Mouse (Mus musculus) embryonic facial prominence, embryonic 11.5 days (tissue): ENCODE data around the gene Papln. TPM values are rescaled to one million over a fixed set of nuclear protein-coding genes. Genes with fewer than 3 reads are reported as not detected.

ENCODE experiments used
- ATAC-seq: fragments of 200-750 bp; cut with Nextera tagmentation; replicated peaks from 2 replicates; pipeline ENCODE4 v1.8.0; 2017; ENCODE audit warnings: low read depth; ENCODE audit not compliant: insufficient number of reproducible peaks, low FRiP score, low TSS enrichment
- DNase-seq: peaks from one replicate; pipeline ENCODE4 v3.0.0-alpha.2; 2015; ENCODE audit warnings: low spot score
- H3K27ac ChIP-seq: fragments of 300-500 bp; sonication (generic); replicated peaks from 2 replicates; pipeline ENCODE4 v1.5.1; 2014; ENCODE audit warnings: mild to moderate bottlenecking, low read depth, low read length, control low read depth
- H3K27me3 ChIP-seq: fragments of 300-500 bp; sonication (generic); 2 replicates; pipeline ENCODE4 v1.6.1; 2014; ENCODE audit warnings: mild to moderate bottlenecking, low read length, moderate library complexity, mixed read lengths; ENCODE audit not compliant: control insufficient read depth, insufficient read depth
- H3K36me3 ChIP-seq: fragments of 300-500 bp; sonication (generic); replicated peaks from 2 replicates; pipeline ENCODE4 v1.6.1; 2014; ENCODE audit warnings: low read depth, mild to moderate bottlenecking, low read length, moderate library complexity, mixed read lengths; ENCODE audit not compliant: control insufficient read depth, insufficient read depth
- H3K4me1 ChIP-seq: fragments of 300-500 bp; sonication (generic); 2 replicates; pipeline ENCODE4 v1.6.1; 2014; ENCODE audit warnings: low read length, mixed read lengths; ENCODE audit not compliant: control insufficient read depth, insufficient read depth
- H3K4me2 ChIP-seq: fragments of 300-500 bp; sonication (generic); 2 replicates; pipeline ENCODE4 v1.6.1; 2014; ENCODE audit warnings: low read depth, mild to moderate bottlenecking, control low read depth, low read length, moderate library complexity
- H3K4me3 ChIP-seq: fragments of 300-500 bp; sonication (generic); 2 replicates; pipeline ENCODE4 v1.5.1; 2014; ENCODE audit warnings: low read depth, low read length, control low read depth
- H3K9ac ChIP-seq: fragments of 300-500 bp; sonication (generic); replicated peaks from 2 replicates; pipeline ENCODE4 v1.6.1; 2014; ENCODE audit warnings: mild to moderate bottlenecking, control low read depth, low read length
- H3K9me3 ChIP-seq: fragments of 300-500 bp; sonication (generic); replicated peaks from 2 replicates; pipeline ENCODE4 v1.6.1; 2016; ENCODE audit warnings: mild to moderate bottlenecking, low read length, inconsistent platforms, mixed read lengths; ENCODE audit not compliant: control insufficient read depth
- WGBS: fragments of 180-500 bp; shearing (Covaris S2); extraction: QIAGEN DNeasy Blood & Tissue Kit; methylation state at CpG from one replicate; pipeline ENCODE4 v1.1.7; 2014; 5-methylcytosine and 5-hydroxymethylcytosine counted together
- polyA plus RNA-seq: library from polyadenylated mRNA; unstranded; fragments of >200 nt; fragmentation: Nextera tagmentation; extraction: Ambion mirVana; gene quantifications from 2 replicates; pipeline ENCODE4 v1.2.1, GENCODE M21; 2014

Papln gene
- polyA plus RNA-seq, 1 experiment from 2014 or later, result not detected

GRCm38 (mm10) chr12:83752495-83752894 lies 10.9 kb upstream of the Papln start:
- Histone ChIP-seq H3K27me3 (no peaks in the 10 kb centered on the region), H3K36me3 (no peaks in the 10 kb centered on the region), H3K4me3 (no peak overlapping the region), H3K27ac (no peak overlapping the region), H3K4me2 (no peak overlapping the region), H3K4me1 (no peaks in the 10 kb centered on the region), H3K9me3 (no peaks in the 10 kb centered on the region), H3K9ac (no peak overlapping the region)
- no peak for ATAC-seq
- 27% methylated on average over 2 of the region's 2 CpGs for WGBS
- DNase-seq, result no peak

GRCm38 (mm10) chr12:83758735-83759134 lies 4.7 kb upstream of the Papln start:
- no peak for ATAC-seq
- no peaks in the 10 kb centered on the region for H3K9me3 ChIP-seq
- H3K36me3 ChIP-seq, result no peaks in the 10 kb centered on the region
- no peak overlapping the region for H3K9ac ChIP-seq
- H3K4me2 ChIP-seq, result no peak overlapping the region
- WGBS, result 82% methylated on average over 10 of the region's 10 CpGs
- no peak overlapping the region for H3K27ac ChIP-seq
- H3K4me1 ChIP-seq, result peaks cover 3% of the 10 kb centered on the region
- no peak overlapping the region for H3K4me3 ChIP-seq
- H3K27me3 ChIP-seq, result no peaks in the 10 kb centered on the region; the same call in 1 of the 2 replicates
- no peak for DNase-seq

GRCm38 (mm10) chr12:83760201-83760600 lies 3.2 kb upstream of the Papln start:
- Histone ChIP-seq H3K4me3 (no peak overlapping the region), H3K9ac (no peak overlapping the region), H3K27ac (no peak overlapping the region), H3K36me3 (no peaks in the 10 kb centered on the region), H3K4me1 (peaks cover 6% of the 10 kb centered on the region), H3K4me2 (no peak overlapping the region), H3K27me3 (no peaks in the 10 kb centered on the region; the same call in 1 of the 2 replicates), H3K9me3 (no peaks in the 10 kb centered on the region)
- DNase-seq, result no peak
- no peak for ATAC-seq
- WGBS, result 85% methylated on average over 2 of the region's 2 CpGs

GRCm38 (mm10) chr12:83762706-83763105 lies 728 bp upstream of the Papln start:
- no peak for DNase-seq
- ATAC-seq, result no peak
- 28% methylated on average over 4 of the region's 4 CpGs for WGBS
- Histone ChIP-seq H3K27ac (no peak overlapping the region), H3K4me3 (no peak overlapping the region), H3K4me2 (no peak overlapping the region), H3K36me3 (no peaks in the 10 kb centered on the region), H3K4me1 (peaks cover 6% of the 10 kb centered on the region), H3K9me3 (no peaks in the 10 kb centered on the region), H3K9ac (no peak overlapping the region), H3K27me3 (no peaks in the 10 kb centered on the region; the same call in 1 of the 2 replicates)

- H3K27ac ChIP-seq, result no peak overlapping the region
- H3K4me3 ChIP-seq, result peak overlapping the region; percentile 11
- DNase-seq, result no peak
- no peaks in the 10 kb centered on the region for H3K9me3 ChIP-seq
- WGBS, result 4% methylated on average over 14 of the region's 14 CpGs
- peaks cover 6% of the 10 kb centered on the region for H3K4me1 ChIP-seq
- no peak for ATAC-seq
- no peaks in the 10 kb centered on the region for H3K36me3 ChIP-seq
- no peaks in the 10 kb centered on the region; the same call in 1 of the 2 replicates for H3K27me3 ChIP-seq
- H3K4me2 ChIP-seq, result peak overlapping the region; percentile 49
- H3K9ac ChIP-seq, result peak overlapping the region; percentile 26; the same call in 1 of the 2 replicates
Observed at GRCm38 (mm10) chr12:83764044-83764365, 571 bp downstream of the Papln start.

GRCm38 (mm10) chr12:83764519-83764918 lies 1.1 kb downstream of the Papln start:
- peaks cover 6% of the 10 kb centered on the region for H3K4me1 ChIP-seq
- ATAC-seq (no peak), DNase-seq (no peak)
- no peak overlapping the region for H3K27ac ChIP-seq
- no peaks in the 10 kb centered on the region for H3K9me3 ChIP-seq
- H3K4me3 ChIP-seq, result no peak overlapping the region
- H3K27me3 ChIP-seq, result no peaks in the 10 kb centered on the region; the same call in 1 of the 2 replicates
- 82% methylated on average over 10 of the region's 10 CpGs for WGBS
- no peak overlapping the region for H3K4me2 ChIP-seq
- no peaks in the 10 kb centered on the region for H3K36me3 ChIP-seq
- no peak overlapping the region for H3K9ac ChIP-seq

- 55% methylated on average over 13 of the region's 13 CpGs for WGBS
- Histone ChIP-seq H3K4me3 (no peak overlapping the region), H3K36me3 (no peaks in the 10 kb centered on the region), H3K4me2 (no peak overlapping the region), H3K27ac (no peak overlapping the region), H3K9ac (no peak overlapping the region), H3K9me3 (no peaks in the 10 kb centered on the region), H3K4me1 (peaks cover 11% of the 10 kb centered on the region), H3K27me3 (no peaks in the 10 kb centered on the region; the same call in 1 of the 2 replicates)
- ATAC-seq (no peak), DNase-seq (peak; percentile 75)
Observed at GRCm38 (mm10) chr12:83765965-83766603, 2.6 kb downstream of the Papln start.

GRCm38 (mm10) chr12:83767833-83768232 lies 4.4 kb downstream of the Papln start:
- Histone ChIP-seq H3K27me3 (no peaks in the 10 kb centered on the region; the same call in 1 of the 2 replicates), H3K4me2 (no peak overlapping the region), H3K9ac (no peak overlapping the region), H3K27ac (no peak overlapping the region), H3K4me1 (peaks cover 11% of the 10 kb centered on the region), H3K9me3 (no peaks in the 10 kb centered on the region), H3K36me3 (no peaks in the 10 kb centered on the region), H3K4me3 (no peak overlapping the region)
- DNase-seq, result no peak
- WGBS, result 68% methylated on average over 9 of the region's 9 CpGs
- no peak for ATAC-seq
